Mouse (Mus musculus) neural tube, embryonic 14.5 days (tissue): Measurements from ENCODE around the gene Morc1. TPM values are rescaled to one million over a fixed set of nuclear protein-coding genes. Genes with fewer than 3 reads are reported as not detected.
A peak's percentile ranks its signal among the peaks of the same experiment; 100 is the strongest.

Source experiments
- ATAC-seq: fragments of 200-750 bp; cut with Nextera tagmentation; 2 replicates; pipeline ENCODE4 v1.8.0; 2017; ENCODE audit warnings: low read depth, mild to moderate bottlenecking, moderate TSS enrichment, moderate library complexity
- H3K27ac ChIP-seq: fragments of 300-500 bp; sonication (generic); 2 replicates; pipeline ENCODE4 v1.5.1; 2014; ENCODE audit warnings: low read depth, mild to moderate bottlenecking, control low read depth, low read length, moderate library complexity, mixed read lengths
- H3K27me3 ChIP-seq: fragments of 300-500 bp; sonication (generic); 2 replicates; pipeline ENCODE4 v1.6.1; 2014; ENCODE audit warnings: low read length; ENCODE audit not compliant: control insufficient read depth, insufficient read depth
- H3K36me3 ChIP-seq: fragments of 300-500 bp; sonication (generic); 2 replicates; pipeline ENCODE4 v1.6.1; 2014; ENCODE audit warnings: low read length, mixed read lengths; ENCODE audit not compliant: control insufficient read depth, insufficient read depth
- H3K4me1 ChIP-seq: fragments of 300-500 bp; sonication (generic); 2 replicates; pipeline ENCODE4 v1.6.1; 2014; ENCODE audit warnings: low read length; ENCODE audit not compliant: control insufficient read depth, insufficient read depth
- H3K4me2 ChIP-seq: fragments of 300-500 bp; sonication (generic); 2 replicates; pipeline ENCODE4 v1.6.1; 2014; ENCODE audit warnings: mild to moderate bottlenecking, low read depth, low read length, control low read depth
- H3K4me3 ChIP-seq: fragments of 300-500 bp; sonication (generic); 2 replicates; pipeline ENCODE4 v1.5.1; 2014; ENCODE audit warnings: low read depth, low read length, control low read depth, mixed read lengths
- H3K9ac ChIP-seq: fragments of 300-500 bp; sonication (generic); replicated peaks from 2 replicates; pipeline ENCODE4 v1.6.1; 2014; ENCODE audit warnings: low read depth, mild to moderate bottlenecking, control low read depth, low read length, mixed read lengths
- H3K9me3 ChIP-seq: fragments of 300-500 bp; sonication (generic); 2 replicates; pipeline ENCODE4 v1.6.1; 2016; ENCODE audit warnings: low read length; ENCODE audit not compliant: control insufficient read depth
- WGBS: fragments of 180-500 bp; shearing (Covaris S2); extraction: QIAGEN DNeasy Blood & Tissue Kit; methylation state at CpG from one replicate; pipeline ENCODE4 v1.1.7; 2014; 5-methylcytosine and 5-hydroxymethylcytosine counted together
- polyA plus RNA-seq: library from polyadenylated mRNA; unstranded; fragments of >200 nt; fragmentation: Nextera tagmentation; extraction: Ambion mirVana; gene quantifications from 2 replicates; pipeline ENCODE4 v1.2.1, GENCODE M21; 2014

The Morc1 gene
- polyA plus RNA-seq, 1 experiment from 2014 or later: 0.15 TPM

- no peak overlapping the region for H3K4me3 ChIP-seq
These were observed 15.3 kb downstream of the Morc1 start for GRCm38 (mm10) chr16:48446161-48446925.

DNA sequence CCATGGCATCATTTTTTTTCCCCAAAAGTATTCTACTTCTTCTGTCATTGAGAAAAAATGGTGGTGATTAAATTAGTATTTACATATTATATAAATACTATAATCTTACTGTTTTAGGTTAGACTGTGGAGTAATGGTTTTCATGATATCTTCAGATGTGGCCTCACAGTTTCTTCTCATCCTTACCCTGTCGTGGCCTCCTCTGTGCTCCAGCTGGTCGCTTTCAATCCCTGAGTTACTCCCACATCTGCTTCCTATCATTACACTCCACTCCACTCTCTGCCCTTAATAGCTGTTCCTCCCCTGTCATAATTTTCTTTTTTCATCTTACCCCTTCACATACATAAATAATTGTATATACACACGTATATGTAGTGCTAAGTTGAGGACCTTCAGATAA lies 22.2 kb downstream of the Morc1 start:
- Histone ChIP-seq H3K4me2 (no peak overlapping the region), H3K36me3 (no peaks in the 10 kb centered on the region), H3K27ac (no peak overlapping the region), H3K9me3 (no peaks in the 10 kb centered on the region), H3K4me1 (no peaks in the 10 kb centered on the region), H3K4me3 (no peak overlapping the region), H3K9ac (no peak overlapping the region), H3K27me3 (no peaks in the 10 kb centered on the region)
- no peak for ATAC-seq
- 81% methylated on average over 3 of the region's 3 CpGs for WGBS

More at GRCm38 (mm10) chr16:48446161-48446925, 15.3 kb downstream of the Morc1 start:
- H3K36me3 ChIP-seq: no peaks in the 10 kb centered on the region
- H3K9me3 ChIP-seq: no peaks in the 10 kb centered on the region
- no peaks in the 10 kb centered on the region for H3K4me1 ChIP-seq
- H3K27me3 ChIP-seq: no peaks in the 10 kb centered on the region
- peak; percentile 79; the same call in 1 of the 2 replicates for ATAC-seq
- H3K27ac ChIP-seq: no peak overlapping the region
- WGBS: 57% methylated on average over 8 of the region's 8 CpGs
- no peak overlapping the region for H3K4me2 ChIP-seq
- no peak overlapping the region for H3K9ac ChIP-seq

GRCm38 (mm10) chr16:48473396-48473795 lies 42.4 kb downstream of the Morc1 start:
- no peaks in the 10 kb centered on the region for H3K27me3 ChIP-seq
- no peaks in the 10 kb centered on the region for H3K9me3 ChIP-seq
- H3K27ac ChIP-seq: no peak overlapping the region
- no peak overlapping the region for H3K4me2 ChIP-seq
- H3K4me3 ChIP-seq: no peak overlapping the region
- H3K4me1 ChIP-seq: no peaks in the 10 kb centered on the region
- no peak overlapping the region for H3K9ac ChIP-seq
- no peak for ATAC-seq
- 91% methylated on average over 10 of the region's 10 CpGs for WGBS
- no peaks in the 10 kb centered on the region for H3K36me3 ChIP-seq

DNA sequence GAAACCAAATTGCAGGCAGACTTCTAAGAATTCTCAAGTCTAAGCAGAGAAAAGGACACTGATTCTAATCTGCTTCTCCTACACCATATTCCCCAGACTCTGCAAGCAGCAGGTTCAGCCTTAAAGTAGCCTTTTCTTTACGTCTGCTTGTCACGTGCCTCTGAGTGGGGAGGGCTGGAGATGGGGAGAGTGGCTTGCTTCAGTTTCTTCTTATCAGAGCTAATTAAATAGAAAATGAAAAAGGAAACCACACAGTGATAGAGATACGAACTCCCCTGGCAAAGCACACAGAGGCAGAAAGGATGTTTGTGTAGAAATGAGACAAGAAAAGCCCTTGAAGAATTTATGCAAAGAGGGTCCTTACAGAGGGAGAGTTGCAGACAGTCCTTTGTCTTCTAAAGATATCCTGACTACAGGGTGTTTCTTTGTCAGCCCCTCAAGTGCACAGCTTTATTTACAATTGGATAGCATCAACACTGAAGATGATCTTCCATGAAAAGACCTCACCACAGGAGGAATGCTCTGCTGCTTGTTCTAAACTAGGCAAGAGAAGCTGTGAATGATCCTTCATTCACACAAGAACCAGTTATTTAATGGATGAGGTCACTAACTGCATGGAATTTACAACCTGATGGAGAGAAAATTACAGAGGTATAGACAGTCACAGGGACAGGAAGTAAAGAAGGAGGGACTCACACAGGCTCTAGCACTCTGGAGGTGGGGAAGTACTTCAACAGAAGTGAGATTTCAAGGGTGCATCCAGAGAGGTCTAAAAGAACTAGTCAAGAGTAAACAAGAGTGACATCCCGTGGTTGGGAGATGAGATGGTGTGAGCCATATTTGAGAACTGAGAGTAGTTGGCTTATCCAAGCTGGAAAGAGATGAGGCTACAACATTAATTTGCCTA lies 44.1 kb downstream of the Morc1 start:
- H3K27me3 ChIP-seq: no peaks in the 10 kb centered on the region
- no peaks in the 10 kb centered on the region for H3K9me3 ChIP-seq
- no peak overlapping the region for H3K9ac ChIP-seq
- H3K4me3 ChIP-seq: no peak overlapping the region
- no peaks in the 10 kb centered on the region for H3K36me3 ChIP-seq
- no peak overlapping the region for H3K4me2 ChIP-seq
- ATAC-seq: no peak
- 29% methylated on average over 4 of the region's 4 CpGs for WGBS
- no peaks in the 10 kb centered on the region for H3K4me1 ChIP-seq
- H3K27ac ChIP-seq: no peak overlapping the region

GRCm38 (mm10) chr16:48479266-48479848 lies 48.3 kb downstream of the Morc1 start:
- H3K4me1 ChIP-seq: no peaks in the 10 kb centered on the region
- H3K4me3 ChIP-seq: no peak overlapping the region
- no peaks in the 10 kb centered on the region for H3K27me3 ChIP-seq
- WGBS: 84% methylated on average over 8 of the region's 8 CpGs
- H3K4me2 ChIP-seq: no peak overlapping the region
- H3K27ac ChIP-seq: no peak overlapping the region
- ATAC-seq: no peak
- no peaks in the 10 kb centered on the region for H3K9me3 ChIP-seq
- H3K36me3 ChIP-seq: no peaks in the 10 kb centered on the region
- H3K9ac ChIP-seq: no peak overlapping the region

DNA sequence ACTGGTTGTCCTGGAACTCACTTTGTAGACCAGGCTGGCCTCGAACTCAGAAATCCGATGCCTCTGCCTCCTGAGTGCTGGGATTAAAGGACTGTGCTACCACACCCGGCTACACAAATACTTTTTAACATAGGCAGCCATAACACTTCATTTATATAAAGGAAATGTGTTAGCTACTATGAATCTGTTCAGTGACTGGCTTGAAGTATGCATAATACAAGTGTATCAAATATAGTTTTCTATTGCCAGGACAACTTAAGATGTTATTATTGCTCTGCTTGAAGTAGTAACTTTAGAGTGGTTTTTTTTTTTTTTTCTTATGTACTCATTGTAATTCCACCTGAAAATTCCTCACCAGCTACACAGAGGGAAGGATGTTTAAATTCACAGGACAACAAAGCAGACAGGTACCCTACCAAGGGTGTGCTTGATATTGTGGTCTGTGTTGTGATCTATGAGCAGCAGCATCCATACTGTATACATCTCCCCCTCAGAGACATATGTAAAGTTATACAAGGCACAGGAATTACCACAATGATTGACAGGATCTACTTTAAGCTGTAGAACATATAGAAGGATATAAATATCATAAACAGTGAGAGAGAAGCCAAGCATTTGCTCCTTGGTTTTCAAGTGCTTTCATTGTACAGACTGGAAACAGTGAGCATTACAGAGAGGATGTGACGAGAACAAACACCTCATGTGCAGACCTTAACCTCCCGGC lies 85.9 kb downstream of the Morc1 start:
- no peak overlapping the region for H3K27ac ChIP-seq
- no peak for ATAC-seq
- H3K4me3 ChIP-seq: no peak overlapping the region
- H3K27me3 ChIP-seq: no peaks in the 10 kb centered on the region
- no peaks in the 10 kb centered on the region for H3K36me3 ChIP-seq
- H3K9ac ChIP-seq: no peak overlapping the region
- H3K4me1 ChIP-seq: no peaks in the 10 kb centered on the region
- no peaks in the 10 kb centered on the region for H3K9me3 ChIP-seq
- 91% methylated on average over 5 of the region's 5 CpGs for WGBS
- no peak overlapping the region for H3K4me2 ChIP-seq

- Histone ChIP-seq H3K9me3 (no peaks in the 10 kb centered on the region), H3K36me3 (no peaks in the 10 kb centered on the region), H3K27me3 (no peaks in the 10 kb centered on the region), H3K27ac (no peak overlapping the region), H3K4me2 (no peak overlapping the region), H3K9ac (no peak overlapping the region), H3K4me3 (no peak overlapping the region), H3K4me1 (no peaks in the 10 kb centered on the region)
- no peak for ATAC-seq
These were observed 88.5 kb downstream of the Morc1 start for GRCm38 (mm10) chr16:48519569-48519968.

GRCm38 (mm10) chr16:48537108-48537507 lies 106.1 kb downstream of the Morc1 start:
- Histone ChIP-seq H3K4me3 (no peak overlapping the region), H3K9me3 (no peaks in the 10 kb centered on the region), H3K4me1 (no peaks in the 10 kb centered on the region), H3K27me3 (no peaks in the 10 kb centered on the region), H3K36me3 (no peaks in the 10 kb centered on the region), H3K4me2 (no peak overlapping the region), H3K27ac (no peak overlapping the region), H3K9ac (no peak overlapping the region)
- no peak for ATAC-seq
- WGBS: 85% methylated on average over 5 of the region's 5 CpGs
